Mouse (Mus musculus): ENCODE data around the gene Shisa4. TPM values are rescaled to one million over a fixed set of nuclear protein-coding genes. Genes with fewer than 3 reads are reported as not detected.
A peak's percentile ranks its signal among the peaks of the same experiment; 100 is the strongest.

The Shisa4 gene
- total and polyA plus RNA-seq, 3 experiments = 9.6 to 29.3 (median 11.7) TPM

DNA sequence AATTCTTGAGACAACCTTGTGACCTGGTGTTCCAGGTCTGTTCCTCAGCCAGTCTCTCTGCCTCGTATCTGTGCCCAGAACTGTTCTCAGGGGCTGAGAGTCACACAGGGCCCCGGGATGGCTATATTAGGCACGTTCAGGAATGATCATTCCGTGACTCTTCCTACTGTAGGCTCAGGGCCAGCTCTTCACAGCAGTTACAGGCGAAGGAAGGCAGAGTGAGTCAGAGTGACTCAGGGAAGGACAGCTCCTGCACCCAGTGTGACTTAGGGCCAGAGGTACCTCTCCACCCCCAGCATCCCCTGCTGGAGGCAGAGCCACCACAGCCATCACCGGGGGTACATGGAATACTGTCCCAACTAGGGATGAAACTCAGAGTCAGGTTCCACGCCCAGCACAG, 8.0 kb downstream of the Shisa4 start:
- DNase-seq = peak; percentile 85

GRCm38 (mm10) chr1:135366380-135366779, 8.7 kb downstream of the Shisa4 start:
- DNase-seq = no peak

DNA sequence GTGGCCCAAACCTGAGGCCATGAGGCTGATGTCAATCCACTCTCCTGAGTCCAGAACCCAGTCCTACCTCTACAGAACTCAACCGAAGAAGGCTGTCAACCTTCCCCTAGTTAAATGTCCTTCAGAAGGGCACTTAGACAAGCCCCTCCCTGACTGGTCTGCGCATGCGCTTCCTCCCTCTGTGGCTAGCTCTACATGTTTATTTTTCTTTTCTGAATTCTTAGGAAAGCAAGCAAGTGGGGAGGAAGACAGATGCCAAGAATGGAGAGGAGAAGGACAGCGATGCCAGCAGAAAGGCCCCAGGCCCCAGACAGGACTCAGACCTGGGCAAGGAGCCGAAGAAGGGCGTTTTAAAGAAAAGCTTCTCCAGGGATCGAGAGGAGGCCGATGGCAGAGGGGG, 11.6 kb downstream of the Shisa4 start:
- DNase-seq = no peak

GRCm38 (mm10) chr1:135362115-135362514, 12.9 kb downstream of the Shisa4 start:
- DNase-seq = no peak

GRCm38 (mm10) chr1:135361491-135361890, 13.5 kb downstream of the Shisa4 start:
- no peak for DNase-seq

GRCm38 (mm10) chr1:135359071-135359470, 16.0 kb downstream of the Shisa4 start:
- no peak for DNase-seq

DNA sequence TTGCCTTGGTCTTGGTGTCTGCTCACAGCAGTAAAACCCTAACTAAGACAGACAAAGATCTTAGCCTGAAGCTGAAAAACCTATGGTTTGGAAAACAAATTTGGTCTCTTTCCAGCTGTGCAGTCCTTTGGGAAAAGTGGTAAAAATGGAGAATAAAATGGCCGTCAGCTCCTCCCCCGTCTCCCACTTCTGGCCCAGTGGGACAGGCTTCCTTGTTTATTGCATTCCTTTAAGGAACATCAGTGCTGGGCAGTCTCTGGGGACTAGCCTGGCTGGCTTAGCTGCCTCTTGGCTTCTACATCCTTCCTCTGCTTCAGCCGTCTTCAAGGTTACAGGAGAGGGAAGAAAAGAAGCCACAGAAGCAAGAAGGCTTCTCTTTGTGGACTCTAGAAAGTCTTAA, 23.1 kb downstream of the Shisa4 start:
- peak; percentile 34 for DNase-seq

GRCm38 (mm10) chr1:135347498-135348169, 27.4 kb downstream of the Shisa4 start:
- peak; percentile 80 for DNase-seq

GRCm38 (mm10) chr1:135346891-135347290, 28.1 kb downstream of the Shisa4 start:
- DNase-seq = no peak

DNA sequence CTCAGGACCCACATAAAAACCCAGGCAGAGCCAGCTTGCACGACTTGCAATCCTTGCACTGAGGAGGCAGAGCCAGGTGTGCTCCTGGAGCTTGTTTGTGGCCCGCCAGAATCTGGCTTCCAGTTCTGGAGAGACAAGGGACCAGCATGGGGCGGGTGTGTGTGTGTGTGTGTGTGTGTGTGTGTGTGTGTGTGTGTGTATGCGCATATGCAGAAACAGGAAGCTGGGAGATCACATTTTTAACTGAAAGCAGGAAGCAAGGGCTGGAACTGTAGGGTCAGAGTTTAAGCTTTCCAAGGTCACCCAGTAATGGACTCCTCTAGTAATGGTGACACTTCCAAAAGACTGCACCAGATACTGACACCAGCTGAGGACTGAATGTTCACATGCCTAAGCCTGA, 31.0 kb downstream of the Shisa4 start:
- no peak for DNase-seq

- DNase-seq = no peak
Measured at GRCm38 (mm10) chr1:135341947-135342346, 33.1 kb downstream of the Shisa4 start.

- no peak for DNase-seq
Measured at GRCm38 (mm10) chr1:135330578-135330977, 44.5 kb downstream of the Shisa4 start.

- no peak for DNase-seq
Measured at GRCm38 (mm10) chr1:135328368-135328767, 46.7 kb downstream of the Shisa4 start.

DNA sequence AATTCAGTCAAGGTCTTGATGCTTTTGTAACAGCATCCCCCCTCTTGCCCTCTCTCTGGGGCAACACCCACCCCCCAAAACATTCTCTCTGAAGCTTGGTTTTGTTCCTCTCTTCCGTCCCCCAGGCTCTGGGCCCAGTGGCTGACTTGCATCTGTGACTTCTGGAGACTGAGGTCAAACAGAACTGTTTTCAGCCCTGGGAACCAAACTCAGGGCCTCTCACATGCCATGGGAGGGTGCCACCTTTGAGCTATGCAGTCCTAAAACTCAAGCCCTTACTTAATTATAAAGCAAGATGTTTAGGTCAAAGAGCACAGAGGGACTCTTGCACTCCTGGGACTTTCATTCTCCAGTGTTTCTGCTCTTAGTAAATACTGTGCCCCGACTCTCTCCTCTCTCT, 49.1 kb downstream of the Shisa4 start:
- DNase-seq = no peak

DNA sequence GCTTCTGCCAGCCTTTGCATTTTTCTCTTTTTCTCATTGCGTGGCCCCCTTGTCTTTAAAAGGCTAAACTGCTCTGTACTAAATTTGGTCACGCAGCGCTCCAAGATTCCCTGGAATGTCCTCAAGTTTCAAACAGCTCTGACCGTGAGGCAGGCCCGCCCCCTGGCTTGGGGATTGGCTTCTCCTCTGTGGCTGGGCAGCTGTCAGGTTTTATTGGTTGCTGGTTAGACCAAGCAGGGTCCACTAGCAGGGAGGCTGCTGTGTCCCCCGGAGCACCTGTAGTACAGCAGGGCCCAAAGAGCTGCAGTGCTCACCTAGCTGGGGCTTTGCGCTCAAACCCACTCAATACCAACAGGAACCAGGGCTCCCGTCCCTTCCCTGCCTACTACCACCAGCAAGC, 50.5 kb downstream of the Shisa4 start, which contains the start of gene Lmod1:
Lmod1 (plus strand) TSS at position 237 of the 400 bp plus-strand sequence.
- peak; percentile 15 for DNase-seq

DNA sequence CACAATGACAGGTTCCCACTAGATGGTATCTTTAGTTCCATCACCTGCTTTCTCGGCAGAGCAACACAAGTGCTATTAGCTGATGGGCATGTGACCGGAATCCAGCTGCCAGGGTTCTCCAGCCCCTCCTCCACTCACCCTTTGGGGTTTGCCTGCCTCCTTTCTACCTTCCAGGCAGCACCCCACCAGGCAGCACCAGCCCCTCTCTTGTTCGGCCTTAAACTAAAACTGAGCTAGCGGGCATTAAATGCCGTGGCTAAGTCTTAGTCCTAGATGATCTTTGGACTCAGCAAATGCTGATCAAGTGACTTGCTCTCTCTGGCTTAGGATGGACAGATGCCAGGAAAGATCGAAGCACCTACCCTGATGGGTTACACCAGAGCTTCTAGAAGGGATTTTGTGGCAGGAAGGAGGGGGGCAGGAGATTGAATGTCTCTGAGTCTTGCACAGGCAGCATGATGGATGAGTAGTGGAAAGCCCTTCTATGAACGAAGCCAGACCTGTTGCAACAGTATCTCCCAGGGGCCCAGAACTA, 51.6 kb downstream of the Shisa4 start:
- DNase-seq = no peak

Other genes starting within 250 kb of the Shisa4 start
- 1 to 10 TPM; 1.6 to 1.8 TPM for gene Ptpn7, start 242.5 kb downstream of the Shisa4 start, total RNA-seq (2021)
- gene Ptpn7, start 242.5 kb downstream of the Shisa4 start, polyA plus RNA-seq (2012; rRNA removed) = 2.6 and 2.7 TPM in 2 replicates
- 10 to 100 TPM; 59.4 to 62.2 TPM for gene Arl8a, start 228.4 kb downstream of the Shisa4 start, total RNA-seq (2021)
- gene Arl8a, start 228.4 kb downstream of the Shisa4 start, polyA plus RNA-seq (2012; rRNA removed) = 41.5 and 43.2 TPM in 2 replicates
- gene Gpr37l1, start 207.6 kb downstream of the Shisa4 start, total RNA-seq (2021) = 1 to 10 TPM in 1 of 2 experiments, under 1 TPM in 1; 0.61 to 2.2 TPM
- gene Gpr37l1, start 207.6 kb downstream of the Shisa4 start, polyA plus RNA-seq (2012; rRNA removed) = 2.3 and 3.0 TPM in 2 replicates
- gene Elf3, start 116.7 kb downstream of the Shisa4 start, total RNA-seq (2021) = under 1 TPM in 1 of 2 experiments, not detected in 1; 0.38 TPM
- 0.10 and 0.46 TPM in 2 replicates for gene Elf3, start 116.7 kb downstream of the Shisa4 start, polyA plus RNA-seq (2012; rRNA removed)
- 10 to 100 TPM; 50.5 to 60.8 TPM for gene Rnpep, start 91.2 kb downstream of the Shisa4 start, total RNA-seq (2021)
- 41.1 and 41.6 TPM in 2 replicates for gene Rnpep, start 91.2 kb downstream of the Shisa4 start, polyA plus RNA-seq (2012; rRNA removed)
- gene Timm17a, start 61.5 kb downstream of the Shisa4 start, total RNA-seq (2021) = 100 to 1,000 TPM; 174 to 237 TPM
- 40.7 and 54.2 TPM in 2 replicates for gene Timm17a, start 61.5 kb downstream of the Shisa4 start, polyA plus RNA-seq (2012; rRNA removed)
- 1 to 10 TPM; 2.1 to 2.6 TPM for gene Lmod1, start 50.4 kb downstream of the Shisa4 start, total RNA-seq (2021)
- 0.77 and 1.1 TPM in 2 replicates for gene Lmod1, start 50.4 kb downstream of the Shisa4 start, polyA plus RNA-seq (2012; rRNA removed)
- gene Ipo9, start 55.3 kb upstream of the Shisa4 start, total RNA-seq (2021) = 10 to 100 TPM; 58.6 to 77.5 TPM
- gene Ipo9, start 55.3 kb upstream of the Shisa4 start, polyA plus RNA-seq (2012; rRNA removed) = 76.6 and 80.7 TPM in 2 replicates
- gene Nav1, start 232.1 kb upstream of the Shisa4 start, total RNA-seq (2021) = 10 to 100 TPM; 13.0 to 17.2 TPM
- gene Nav1, start 232.1 kb upstream of the Shisa4 start, polyA plus RNA-seq (2012; rRNA removed) = 6.1 and 7.2 TPM in 2 replicates

All from adrenal gland, adult 2 months (tissue).